Mouse (Mus musculus) intestine, postnatal 0 days (tissue): Measurements from ENCODE around the gene Smyd2. TPM values are rescaled to one million over a fixed set of nuclear protein-coding genes. Genes with fewer than 3 reads are reported as not detected.
A peak's percentile ranks its signal among the peaks of the same experiment; 100 is the strongest.

Experiments
- ATAC-seq: fragments of 200-750 bp; cut with Nextera tagmentation; 2 replicates; pipeline ENCODE4 v1.8.0; 2017; ENCODE audit warnings: mild to moderate bottlenecking, moderate TSS enrichment, moderate library complexity
- H3K27ac ChIP-seq: fragments of 300-500 bp; sonication (generic); 2 replicates; pipeline ENCODE4 v1.5.1; 2014; ENCODE audit warnings: mild to moderate bottlenecking, low read depth, low read length, moderate library complexity
- H3K27me3 ChIP-seq: fragments of 300-500 bp; sonication (generic); replicated peaks from 2 replicates; pipeline ENCODE4 v1.6.1; 2014; ENCODE audit warnings: low read length, mixed read lengths; ENCODE audit not compliant: control insufficient read depth, insufficient read depth
- H3K36me3 ChIP-seq: fragments of 300-500 bp; sonication (generic); 2 replicates; pipeline ENCODE4 v1.6.1; 2014; ENCODE audit warnings: mild to moderate bottlenecking, moderate library complexity; ENCODE audit not compliant: control insufficient read depth, insufficient read depth
- H3K4me1 ChIP-seq: fragments of 300-500 bp; sonication (generic); replicated peaks from 2 replicates; pipeline ENCODE4 v1.6.1; 2014; ENCODE audit warnings: antibody characterized with exemption, low read length, mixed read lengths; ENCODE audit not compliant: control insufficient read depth, insufficient read depth
- H3K4me2 ChIP-seq: fragments of 300-500 bp; sonication (generic); replicated peaks from 2 replicates; pipeline ENCODE4 v1.6.1; 2014; ENCODE audit warnings: low read depth, mild to moderate bottlenecking, moderate library complexity
- H3K4me3 ChIP-seq: fragments of 300-500 bp; sonication (generic); 2 replicates; pipeline ENCODE4 v1.5.1; 2014; ENCODE audit warnings: low read depth, low read length
- H3K9ac ChIP-seq: fragments of 300-500 bp; sonication (generic); 2 replicates; pipeline ENCODE4 v1.6.1; 2014; ENCODE audit warnings: mild to moderate bottlenecking, low read depth, low read length
- H3K9me3 ChIP-seq: fragments of 300-500 bp; sonication (generic); 2 replicates; pipeline ENCODE4 v1.6.1; 2016; ENCODE audit warnings: mixed run types; ENCODE audit not compliant: control insufficient read depth
- CTCF ChIP-seq: sonication (generic); IDR thresholded peaks from 2 replicates; pipeline ENCODE4 v1.5.1; 2016; ENCODE audit warnings: low read depth, mild to moderate bottlenecking, control low read depth, antibody characterized with exemption, moderate library complexity
- WGBS: fragments of 180-500 bp; shearing (Covaris S2); extraction: QIAGEN DNeasy Blood & Tissue Kit; methylation state at CpG from one replicate; pipeline ENCODE4 v1.1.7; 2014; 5-methylcytosine and 5-hydroxymethylcytosine counted together
- polyA plus RNA-seq: library from polyadenylated mRNA; unstranded; fragments of >200 nt; fragmentation: Nextera tagmentation; extraction: Ambion mirVana; gene quantifications from 2 replicates; pipeline ENCODE4 v1.2.1, GENCODE M21; 2015

Smyd2 gene
- polyA plus RNA-seq, 1 experiment from 2014 or later, result 48.1 TPM

DNA sequence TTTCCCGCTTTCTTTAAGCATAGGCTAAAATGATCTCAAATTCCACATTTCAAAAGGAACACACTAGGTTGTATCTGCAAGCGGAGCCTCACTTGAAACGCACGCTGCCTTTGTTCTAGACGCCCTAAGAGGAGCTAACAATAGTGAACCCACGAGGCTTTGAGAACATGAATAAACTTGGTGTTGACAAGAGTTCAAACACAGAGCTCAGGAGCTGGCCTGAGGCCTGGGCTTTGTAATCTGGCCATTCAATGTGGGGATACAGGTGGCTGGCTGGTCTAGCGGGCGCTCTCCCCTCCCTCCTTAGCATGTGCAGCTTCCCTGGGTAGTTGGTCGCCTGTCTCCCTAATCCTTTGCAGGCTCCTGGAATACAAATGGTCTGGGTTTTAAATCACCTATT is 24.3 kb downstream of the Smyd2 start:
- Histone ChIP-seq H3K4me2 (no peak overlapping the region), H3K4me1 (no peaks in the 10 kb centered on the region), H3K27me3 (no peaks in the 10 kb centered on the region), H3K27ac (no peak overlapping the region), H3K9me3 (no peaks in the 10 kb centered on the region), H3K4me3 (no peak overlapping the region), H3K36me3 (peaks cover 48% of the 10 kb centered on the region), H3K9ac (no peak overlapping the region)
- ATAC-seq, result no peak
- TF ChIP-seq CTCF, result no peak
- WGBS, result 89% methylated on average over 9 of the region's 9 CpGs

DNA sequence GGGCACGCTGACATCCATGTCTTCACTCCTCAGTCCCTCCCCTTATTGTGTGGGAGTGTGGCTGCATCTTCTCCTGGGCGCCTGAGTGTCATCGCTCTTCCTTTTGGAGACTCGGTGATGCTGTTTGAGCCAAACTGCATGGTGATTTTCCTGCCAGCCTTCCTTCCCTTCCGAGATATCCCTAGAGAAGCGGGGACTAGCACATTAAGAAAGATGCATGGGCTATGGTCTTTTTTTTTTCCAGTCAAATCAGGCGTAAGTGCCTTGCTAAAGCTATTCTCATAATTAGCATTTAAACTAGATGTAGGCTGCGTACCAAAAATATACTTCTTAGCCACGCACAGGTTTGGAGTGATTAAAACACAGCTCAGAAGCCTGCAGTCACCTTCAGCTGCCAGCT is 28.0 kb downstream of the Smyd2 start:
- H3K4me2 ChIP-seq, result no peak overlapping the region
- no peak overlapping the region for H3K27ac ChIP-seq
- no peak overlapping the region for H3K9ac ChIP-seq
- no peaks in the 10 kb centered on the region for H3K4me1 ChIP-seq
- TF ChIP-seq CTCF, result no peak
- no peak for ATAC-seq
- no peak overlapping the region for H3K4me3 ChIP-seq
- WGBS, result 91% methylated on average over 9 of the region's 9 CpGs
- peaks cover 52% of the 10 kb centered on the region for H3K36me3 ChIP-seq
- H3K27me3 ChIP-seq, result no peaks in the 10 kb centered on the region
- H3K9me3 ChIP-seq, result no peaks in the 10 kb centered on the region

DNA sequence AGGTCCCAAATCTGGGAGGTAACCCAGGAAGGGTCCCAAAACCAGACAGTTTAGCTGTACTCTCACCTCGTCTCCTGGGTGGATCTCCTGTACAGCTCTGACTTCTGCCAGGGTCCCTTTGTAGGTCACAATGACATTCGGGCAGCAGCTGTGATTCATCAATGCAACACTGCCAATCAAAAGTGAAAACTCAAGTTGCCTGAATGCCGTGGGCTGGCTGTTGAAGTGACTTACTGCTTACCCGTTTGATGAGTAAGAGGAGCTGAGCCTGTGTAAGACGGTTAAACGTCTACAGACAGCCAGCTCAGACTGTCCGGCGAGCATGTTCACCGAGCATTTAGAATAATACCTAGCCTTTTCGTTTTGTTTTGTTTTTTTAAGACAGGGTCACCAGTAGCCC is 33.4 kb downstream of the Smyd2 start:
- Histone ChIP-seq H3K27ac (no peak overlapping the region), H3K4me1 (no peaks in the 10 kb centered on the region), H3K9me3 (no peaks in the 10 kb centered on the region), H3K4me3 (no peak overlapping the region), H3K27me3 (no peaks in the 10 kb centered on the region), H3K36me3 (peaks cover 33% of the 10 kb centered on the region; the same call in 1 of the 2 replicates), H3K4me2 (no peak overlapping the region), H3K9ac (no peak overlapping the region)
- no peak for ATAC-seq
- no peak for TF ChIP-seq CTCF
- WGBS, result 89% methylated on average over 10 of the region's 10 CpGs

DNA sequence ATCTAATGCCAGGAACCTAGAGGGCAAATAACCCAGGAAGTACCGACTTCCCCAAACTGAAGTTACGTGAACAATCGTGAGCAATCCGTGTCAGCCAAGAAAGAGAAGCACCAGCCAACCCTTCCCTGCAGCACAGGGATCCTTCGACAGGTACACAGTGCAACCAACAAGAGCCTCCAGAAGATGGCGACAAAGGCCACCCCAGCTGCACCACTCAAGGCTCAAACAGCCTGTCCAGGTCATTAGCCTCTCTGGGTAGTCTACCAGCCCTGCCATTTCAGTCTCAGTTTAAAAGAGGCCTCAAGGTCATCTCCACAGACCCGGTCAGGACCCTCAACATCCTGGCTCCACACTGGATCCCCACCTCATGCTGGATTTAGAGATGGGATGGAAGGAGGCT is 34.6 kb downstream of the Smyd2 start:
- TF ChIP-seq CTCF, result peak; percentile 97

DNA sequence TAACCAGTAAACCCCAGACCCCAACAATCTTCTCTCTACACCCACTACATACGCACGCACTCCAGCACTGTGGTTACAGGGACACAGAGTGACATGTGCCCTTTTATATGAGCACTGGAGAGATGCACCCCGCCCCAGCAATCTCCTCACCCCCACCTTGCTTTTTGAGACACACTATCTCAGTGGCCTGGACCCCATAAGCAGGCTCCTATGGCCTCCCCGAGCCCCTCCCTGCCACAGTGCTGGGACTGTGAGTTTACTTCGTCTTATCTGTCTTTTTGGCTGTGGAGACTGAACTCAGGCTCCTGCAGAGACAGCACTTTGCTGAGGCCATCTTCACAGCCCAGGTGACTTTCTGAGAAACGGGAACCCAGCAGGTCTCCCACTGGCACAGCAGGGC is 36.2 kb downstream of the Smyd2 start:
- no peak overlapping the region for H3K9ac ChIP-seq
- WGBS, result 87% methylated on average over 6 of the region's 6 CpGs
- H3K4me1 ChIP-seq, result no peaks in the 10 kb centered on the region
- no peak for ATAC-seq
- TF ChIP-seq CTCF, result no peak
- no peaks in the 10 kb centered on the region for H3K27me3 ChIP-seq
- H3K4me2 ChIP-seq, result no peak overlapping the region
- no peak overlapping the region for H3K27ac ChIP-seq
- no peak overlapping the region for H3K4me3 ChIP-seq
- H3K9me3 ChIP-seq, result no peaks in the 10 kb centered on the region
- H3K36me3 ChIP-seq, result peaks cover 19% of the 10 kb centered on the region; the same call in 1 of the 2 replicates

More for the DNA sequence above, 34.6 kb downstream of the Smyd2 start:
- Histone ChIP-seq H3K36me3 (peaks cover 26% of the 10 kb centered on the region; the same call in 1 of the 2 replicates), H3K4me1 (no peaks in the 10 kb centered on the region), H3K27me3 (no peaks in the 10 kb centered on the region), H3K27ac (no peak overlapping the region), H3K4me3 (no peak overlapping the region), H3K9me3 (no peaks in the 10 kb centered on the region), H3K4me2 (no peak overlapping the region), H3K9ac (no peak overlapping the region)
- 25% methylated on average over 7 of the region's 7 CpGs for WGBS
- ATAC-seq, result peak; percentile 70

DNA sequence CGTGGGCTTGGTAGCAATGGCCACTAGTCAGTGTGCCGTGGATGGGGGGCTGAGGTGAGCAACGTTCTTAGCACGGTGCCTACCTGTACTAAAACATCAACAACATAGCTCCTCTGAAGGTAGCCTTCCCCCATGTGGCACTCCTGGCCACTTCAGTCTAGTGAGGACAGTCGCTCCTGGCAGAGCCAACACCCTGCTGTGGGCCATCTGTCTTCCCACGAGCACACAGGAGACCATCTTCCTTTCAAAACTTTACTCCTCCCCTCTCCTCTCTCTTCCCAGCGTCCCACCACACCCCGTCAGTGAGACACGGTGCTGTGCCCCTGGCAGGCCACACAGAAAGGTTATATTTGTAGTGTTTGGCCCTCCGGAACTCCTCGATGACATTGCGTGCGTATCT is 37.2 kb downstream of the Smyd2 start:
- WGBS, result 79% methylated on average over 13 of the region's 13 CpGs
- Histone ChIP-seq H3K4me1 (no peaks in the 10 kb centered on the region), H3K27ac (no peak overlapping the region), H3K4me3 (no peak overlapping the region), H3K4me2 (no peak overlapping the region), H3K36me3 (peaks cover 19% of the 10 kb centered on the region; the same call in 1 of the 2 replicates), H3K27me3 (no peaks in the 10 kb centered on the region), H3K9ac (no peak overlapping the region), H3K9me3 (no peaks in the 10 kb centered on the region)
- ATAC-seq, result no peak
- TF ChIP-seq CTCF, result no peak
